Mouse (Mus musculus): Measurements from ENCODE around the gene Vmn1r4.

The Vmn1r4 gene

GRCm38 (mm10) chr6:56923726-56924707 lies at the start of gene Vmn1r4, which contains the start of gene Nt5c3:
TSS of gene Vmn1r4 (plus strand) at chr6:56924015.
TSS of gene Nt5c3 (minus strand) at chr6:56923932.
- DNase-seq = peak; percentile 93 to 94

- DNase-seq = no peak
Observed at GRCm38 (mm10) chr6:56876870-56877269, 46.9 kb upstream of the Vmn1r4 start.

- DNase-seq = no peak
Observed at GRCm38 (mm10) chr6:56877985-56878384, 45.8 kb upstream of the Vmn1r4 start.

GRCm38 (mm10) chr6:56879352-56879955 lies 44.4 kb upstream of the Vmn1r4 start:
- DNase-seq = no peak

- peak; percentile 17 to 37 for DNase-seq
Observed at GRCm38 (mm10) chr6:56888561-56888960, 35.3 kb upstream of the Vmn1r4 start.

- DNase-seq = no peak
Observed at GRCm38 (mm10) chr6:56890762-56891161, 33.1 kb upstream of the Vmn1r4 start.

- DNase-seq = no peak
Observed at GRCm38 (mm10) chr6:56899601-56900000, 24.2 kb upstream of the Vmn1r4 start.

GRCm38 (mm10) chr6:56901336-56901735 lies 22.5 kb upstream of the Vmn1r4 start:
- DNase-seq = no peak

GRCm38 (mm10) chr6:56901824-56902386 lies 21.9 kb upstream of the Vmn1r4 start:
- no peak for DNase-seq

GRCm38 (mm10) chr6:56902606-56903520 lies 21.0 kb upstream of the Vmn1r4 start:
- DNase-seq = no peak

- DNase-seq = no peak
Observed at GRCm38 (mm10) chr6:56903831-56904230, 20.0 kb upstream of the Vmn1r4 start.

GRCm38 (mm10) chr6:56904330-56904729 lies 19.5 kb upstream of the Vmn1r4 start:
- no peak for DNase-seq

- no peak for DNase-seq
Observed at GRCm38 (mm10) chr6:56904982-56905381, 18.8 kb upstream of the Vmn1r4 start.

GRCm38 (mm10) chr6:56905486-56905885 lies 18.3 kb upstream of the Vmn1r4 start:
- DNase-seq = no peak

GRCm38 (mm10) chr6:56906121-56906846 lies 17.5 kb upstream of the Vmn1r4 start:
- DNase-seq = no peak

GRCm38 (mm10) chr6:56907973-56908372 lies 15.8 kb upstream of the Vmn1r4 start:
- DNase-seq = no peak

- DNase-seq = no peak
Observed at GRCm38 (mm10) chr6:56908397-56908796, 15.4 kb upstream of the Vmn1r4 start.

- DNase-seq = peak; percentile 38 to 44
Observed at GRCm38 (mm10) chr6:56908912-56909311, 14.9 kb upstream of the Vmn1r4 start.

- no peak for DNase-seq
Observed at GRCm38 (mm10) chr6:56910910-56911309, 12.9 kb upstream of the Vmn1r4 start.

- no peak for DNase-seq
Observed at GRCm38 (mm10) chr6:56913092-56913858, 10.5 kb upstream of the Vmn1r4 start.

GRCm38 (mm10) chr6:56916279-56916678 lies 7.5 kb upstream of the Vmn1r4 start:
- DNase-seq = no peak

Data from cerebellum, postnatal 36 days (tissue).